Mouse (Mus musculus) left cerebral cortex, adult 11 months (tissue): ENCODE results near the gene Tpmt.

Experiments used
- DNase-seq: peaks from one replicate; pipeline ENCODE4 v3.0.0; 2022; ENCODE audit warnings: low spot score

The Tpmt gene

GRCm38 (mm10) chr13:47042024-47042633 is 2.4 kb downstream of the Tpmt start:
- DNase-seq = no peak

GRCm38 (mm10) chr13:47040061-47040460 is 4.5 kb downstream of the Tpmt start:
- DNase-seq = no peak

- no peak for DNase-seq
These were observed 6.6 kb downstream of the Tpmt start for GRCm38 (mm10) chr13:47037946-47038345.

GRCm38 (mm10) chr13:47033602-47034001 is 10.9 kb downstream of the Tpmt start:
- DNase-seq = no peak

- no peak for DNase-seq
These were observed 14.0 kb downstream of the Tpmt start for GRCm38 (mm10) chr13:47030376-47031107.

- DNase-seq = no peak
These were observed 23.7 kb downstream of the Tpmt start for GRCm38 (mm10) chr13:47020798-47021197.

- no peak for DNase-seq
These were observed 24.8 kb downstream of the Tpmt start for GRCm38 (mm10) chr13:47019774-47020173.

DNA sequence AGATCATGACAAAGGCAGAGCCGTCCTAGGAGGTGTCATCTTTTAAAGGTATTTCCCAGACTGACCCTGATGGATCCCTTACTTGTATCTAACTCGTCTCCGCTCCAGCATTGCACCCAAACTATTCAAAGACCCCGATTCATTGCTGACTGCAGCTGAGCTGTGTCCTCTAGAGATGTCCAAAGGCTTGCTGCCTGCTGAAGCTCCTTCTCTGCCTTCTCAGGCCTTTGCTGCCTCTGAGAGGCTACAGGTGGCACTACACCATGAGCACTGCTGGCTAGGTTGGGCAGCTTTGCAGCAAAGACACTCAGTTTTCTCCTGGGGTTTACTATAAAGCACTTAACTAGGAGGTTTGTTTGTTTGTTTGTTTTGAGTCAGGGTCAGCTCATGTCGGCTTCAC is 27.3 kb downstream of the Tpmt start:
- peak; percentile 50 for DNase-seq

- no peak for DNase-seq
These were observed 29.4 kb downstream of the Tpmt start for GRCm38 (mm10) chr13:47015195-47015501.

DNA sequence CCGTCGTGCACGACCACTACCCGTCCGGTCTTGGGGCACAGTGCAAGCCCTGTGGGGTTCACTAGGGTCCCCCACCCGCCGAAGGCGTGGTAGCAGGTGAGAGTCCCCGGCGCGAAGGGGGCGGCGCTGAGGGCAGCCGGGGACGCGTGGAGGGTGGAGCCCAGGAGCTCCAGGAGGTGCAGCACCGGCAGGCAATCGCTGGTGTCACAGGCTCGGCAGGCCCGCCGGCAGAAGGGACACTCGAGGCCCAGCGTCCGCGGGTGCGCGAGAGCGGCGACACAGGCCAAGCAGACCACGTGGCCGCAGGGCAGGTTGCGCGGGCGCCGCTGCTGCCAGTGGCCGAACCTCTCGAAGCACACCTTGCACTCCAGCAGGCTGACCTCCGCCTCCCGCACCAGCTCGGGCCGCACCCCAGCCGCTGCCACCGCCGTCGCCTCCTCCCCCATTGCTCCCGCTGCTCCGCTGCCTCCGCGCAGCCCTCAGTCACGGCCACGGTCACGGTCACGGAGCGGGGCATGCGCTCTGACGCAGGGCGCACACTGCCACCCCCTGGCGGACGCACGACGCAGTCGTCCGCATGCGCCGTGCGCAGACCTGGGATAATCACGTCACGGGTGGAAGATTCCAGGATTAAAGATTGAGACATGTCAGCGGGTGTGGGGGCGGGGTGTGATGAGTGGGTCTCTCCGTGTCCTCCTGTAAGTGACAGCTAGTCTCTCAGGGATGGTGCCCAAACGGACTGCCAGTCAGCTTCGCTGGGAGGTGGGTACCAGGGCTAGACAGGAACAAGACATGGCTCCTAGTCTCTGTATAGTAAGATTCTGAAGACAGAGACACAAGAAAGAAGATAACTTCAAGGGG is 30.0 kb downstream of the Tpmt start, which contains the start of gene Nhlrc1:
Gene Nhlrc1 (minus strand): TSS at position 517 of the 861 bp plus-strand sequence.
- peak; percentile 66 for DNase-seq

GRCm38 (mm10) chr13:47013740-47014139 is 30.8 kb downstream of the Tpmt start:
- DNase-seq = no peak

- no peak for DNase-seq
These were observed 42.9 kb downstream of the Tpmt start for GRCm38 (mm10) chr13:47001590-47001989.

DNA sequence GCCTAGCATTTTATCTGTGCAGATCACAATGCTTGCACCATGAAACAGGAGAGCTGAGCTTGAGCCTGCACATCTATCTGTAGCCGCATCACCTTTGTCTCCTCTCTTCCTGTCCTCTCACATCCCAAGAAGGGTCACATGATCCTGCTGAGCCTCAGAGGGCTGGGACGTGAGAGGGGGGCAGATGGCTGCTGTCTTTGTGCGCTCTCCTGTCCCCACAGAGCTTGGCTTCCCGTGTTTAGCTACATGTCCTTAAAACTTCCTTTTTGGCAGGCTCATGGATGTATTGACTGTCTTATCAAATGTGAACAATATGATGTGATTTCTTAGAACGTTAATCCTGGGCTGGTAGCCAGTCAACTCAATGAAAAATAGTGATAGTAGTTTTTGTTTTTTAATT is 45.0 kb downstream of the Tpmt start:
- no peak for DNase-seq

- no peak for DNase-seq
These were observed 47.2 kb downstream of the Tpmt start for GRCm38 (mm10) chr13:46997355-46997754.

DNA sequence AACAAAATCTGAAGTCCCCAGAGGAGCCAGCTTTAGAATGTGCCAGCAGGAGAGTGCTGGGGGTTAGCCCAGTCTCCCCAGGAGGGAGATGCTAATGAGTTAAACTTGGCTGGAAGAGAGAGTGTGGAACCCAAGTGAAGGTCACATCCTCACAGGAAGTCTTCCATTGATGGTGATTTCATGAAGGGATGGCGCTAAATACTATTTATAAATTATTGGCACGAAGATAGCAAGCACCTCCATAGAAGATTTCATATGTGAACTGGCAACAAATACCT is 51.3 kb downstream of the Tpmt start:
- no peak for DNase-seq

DNA sequence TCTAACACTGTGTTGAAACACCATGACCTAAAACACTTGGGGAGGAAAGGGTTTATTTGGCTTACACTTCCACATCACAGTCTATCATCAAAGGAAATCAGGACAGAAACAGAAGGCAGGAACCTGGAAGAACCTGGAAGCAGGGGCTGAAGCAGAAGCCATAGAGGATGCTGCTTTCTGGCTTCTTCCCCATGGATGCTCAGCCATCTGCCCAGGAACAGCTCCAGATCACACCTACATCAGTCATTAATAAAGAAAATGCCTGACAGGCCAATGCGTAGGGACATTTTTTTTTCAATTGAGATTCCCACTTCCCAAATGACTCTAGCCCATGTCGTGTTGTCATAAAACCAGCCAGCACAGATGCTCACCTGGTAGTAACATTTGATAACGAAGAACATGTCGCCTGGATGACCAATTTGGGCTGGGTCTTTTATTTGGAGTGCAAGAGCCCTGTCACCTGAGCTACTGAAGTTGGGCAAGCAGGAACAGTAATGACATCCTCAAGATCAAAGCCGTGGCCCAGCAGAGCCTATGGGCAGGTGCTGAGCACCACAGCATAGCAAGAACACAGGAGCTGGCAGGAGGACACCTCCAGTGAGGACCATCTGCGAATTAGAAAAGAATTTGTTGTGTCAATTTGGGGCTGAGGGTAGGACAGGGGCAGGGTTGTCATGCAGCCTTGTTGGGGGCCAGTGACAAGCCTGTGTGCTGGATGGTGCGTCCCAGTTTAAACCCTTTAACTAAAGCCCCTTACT is 51.8 kb downstream of the Tpmt start:
- no peak for DNase-seq

- no peak for DNase-seq
These were observed 54.0 kb downstream of the Tpmt start for GRCm38 (mm10) chr13:46990376-46991011.

DNA sequence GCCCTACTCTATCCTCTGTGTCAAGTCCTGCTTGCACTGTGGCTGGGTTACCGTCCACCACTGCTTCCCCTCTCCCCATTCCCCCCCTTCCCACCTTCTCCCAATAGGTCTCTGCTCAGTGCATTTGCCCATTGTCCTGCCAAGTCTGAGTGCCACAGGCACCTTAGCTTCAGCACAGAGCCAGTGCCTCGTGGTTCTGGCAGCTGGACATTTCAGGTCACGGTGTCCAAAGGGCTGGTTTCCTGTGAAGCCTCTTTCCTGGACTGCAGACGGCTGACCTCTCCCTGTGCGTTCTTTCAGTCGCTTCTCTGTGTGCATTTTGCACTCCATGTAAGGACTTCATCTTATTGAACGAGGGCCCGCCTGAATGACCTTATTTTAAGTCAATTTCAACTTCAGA is 56.6 kb downstream of the Tpmt start:
- no peak for DNase-seq

DNA sequence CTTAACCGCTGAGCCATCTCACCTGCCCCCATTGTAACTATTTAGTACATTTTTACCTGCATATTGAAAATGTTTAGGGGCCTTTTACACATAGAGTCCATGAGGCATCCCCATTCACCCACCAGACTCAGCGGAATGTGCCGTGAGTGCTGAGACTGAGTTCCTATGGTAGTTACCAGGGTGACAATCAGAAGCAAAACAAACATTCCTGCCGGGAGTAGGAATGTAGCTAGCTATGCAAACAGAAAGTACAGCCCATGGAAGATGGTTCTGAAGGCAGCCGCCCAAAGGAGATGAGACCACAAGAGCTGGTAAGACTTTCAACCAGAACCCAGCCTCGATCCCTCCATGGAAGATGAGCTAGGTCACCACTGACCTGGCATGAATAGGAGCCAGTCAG is 58.3 kb downstream of the Tpmt start:
- DNase-seq = no peak

DNA sequence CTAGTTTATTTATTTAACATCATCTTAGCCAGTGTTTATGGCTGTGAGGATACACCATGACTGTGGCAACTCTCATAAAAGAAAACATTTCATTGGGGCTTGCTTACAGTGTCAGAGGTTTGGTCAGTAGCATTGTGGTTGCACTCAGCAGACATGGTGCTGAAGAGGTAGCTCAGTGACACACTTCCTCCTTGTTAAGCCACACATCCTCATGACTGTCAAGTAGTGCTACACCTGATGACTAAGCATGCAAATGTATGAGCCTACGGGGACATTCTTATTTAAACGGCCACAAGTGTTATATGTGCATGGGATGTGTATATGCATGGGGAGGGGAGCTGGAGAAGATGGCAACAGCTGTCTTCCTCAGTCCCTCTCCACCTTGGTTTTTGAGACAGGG is 60.7 kb downstream of the Tpmt start:
- no peak for DNase-seq

DNA sequence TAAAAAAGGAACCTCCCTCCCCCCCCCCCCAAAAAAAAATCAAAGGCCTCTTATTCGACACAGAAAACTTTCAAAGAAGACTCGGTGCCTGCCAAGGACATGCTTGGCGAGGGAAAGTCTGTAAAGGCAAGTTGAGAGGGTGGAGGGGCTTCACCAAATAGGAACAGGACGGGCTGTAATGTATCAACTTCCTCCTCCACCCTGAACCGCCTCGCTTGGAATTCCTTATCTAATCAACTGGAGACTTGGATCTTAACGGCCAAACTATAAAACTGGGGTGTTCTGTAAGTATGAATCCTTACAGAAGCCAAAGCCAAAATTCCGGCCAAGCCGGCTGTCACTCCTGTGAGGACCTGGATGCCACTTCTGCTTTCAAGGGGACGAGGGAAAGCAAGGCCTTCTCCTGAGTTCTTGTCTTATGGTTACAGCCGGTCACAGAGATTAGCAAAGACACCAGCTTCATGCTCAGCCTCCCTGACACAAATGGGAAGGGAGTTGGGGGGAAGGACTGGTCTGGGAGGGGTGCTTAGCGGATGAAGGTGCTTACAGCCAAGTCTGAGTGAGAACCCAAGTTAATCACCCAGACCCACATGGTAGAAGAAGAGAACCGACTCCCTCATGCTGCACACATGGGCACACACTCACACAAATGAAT is 64.6 kb downstream of the Tpmt start:
- DNase-seq = no peak

DNA sequence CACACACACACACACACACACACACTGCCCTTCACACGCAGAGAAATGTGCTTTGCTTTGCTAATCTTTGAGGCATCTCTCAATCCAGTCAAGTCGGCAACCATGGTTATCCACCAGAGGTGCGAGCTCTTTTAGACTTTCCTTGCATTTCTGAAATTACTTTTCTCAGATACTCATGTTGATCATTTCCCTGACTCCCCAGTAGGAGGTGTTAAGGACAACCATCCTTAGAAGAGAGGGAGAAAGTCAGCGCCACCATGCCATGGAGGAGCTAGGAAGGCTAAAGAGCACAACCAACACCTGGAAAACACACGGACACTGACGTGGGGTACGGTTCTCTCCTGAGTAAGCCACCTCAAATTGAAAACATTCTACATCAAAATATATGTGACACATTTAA is 68.0 kb downstream of the Tpmt start:
- DNase-seq = no peak
